Mouse (Mus musculus): ENCODE results near the gene Plekhn1. TPM values are rescaled to one million over a fixed set of nuclear protein-coding genes. Genes with fewer than 3 reads are reported as not detected.

The Plekhn1 gene
- 1 to 10 TPM; 8.5 to 9.2 TPM for total RNA-seq (2021)

DNA sequence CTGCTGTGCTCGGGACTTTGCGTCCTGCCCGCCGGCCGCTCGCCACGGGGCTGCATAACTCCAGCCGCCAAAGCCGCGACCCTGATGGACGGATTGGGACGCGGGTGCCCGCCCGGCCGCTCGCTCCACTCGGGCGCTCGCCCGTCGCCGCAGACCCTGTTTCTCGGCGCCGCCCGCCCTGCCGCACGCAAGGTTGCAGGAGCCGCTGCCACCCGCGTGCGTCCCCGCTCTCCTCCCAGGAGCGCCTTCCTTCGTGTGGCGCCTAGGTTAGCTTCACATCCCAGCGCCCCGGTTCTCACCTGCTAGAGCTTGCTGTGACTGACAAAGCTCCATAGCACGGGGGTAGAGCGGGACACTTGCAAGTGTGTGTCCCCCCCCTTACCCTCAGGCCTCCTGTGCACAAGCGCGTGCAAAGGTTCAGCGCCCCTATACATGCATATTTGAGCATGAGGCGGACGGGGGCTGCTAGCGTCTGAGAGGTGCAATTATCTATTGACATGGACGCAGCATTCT, at the start of gene Plekhn1:
Gene Plekhn1 (minus strand): TSS at position 157 of the 513 bp plus-strand sequence.
- DNase-seq: peak; percentile 80 to 82
- intact Hi-C loops (cut with DNase I): loop anchor here (2.0 kb wide), 1 partner anchor 124 kb away; no protein-coding TSS in a partner anchor

DNA sequence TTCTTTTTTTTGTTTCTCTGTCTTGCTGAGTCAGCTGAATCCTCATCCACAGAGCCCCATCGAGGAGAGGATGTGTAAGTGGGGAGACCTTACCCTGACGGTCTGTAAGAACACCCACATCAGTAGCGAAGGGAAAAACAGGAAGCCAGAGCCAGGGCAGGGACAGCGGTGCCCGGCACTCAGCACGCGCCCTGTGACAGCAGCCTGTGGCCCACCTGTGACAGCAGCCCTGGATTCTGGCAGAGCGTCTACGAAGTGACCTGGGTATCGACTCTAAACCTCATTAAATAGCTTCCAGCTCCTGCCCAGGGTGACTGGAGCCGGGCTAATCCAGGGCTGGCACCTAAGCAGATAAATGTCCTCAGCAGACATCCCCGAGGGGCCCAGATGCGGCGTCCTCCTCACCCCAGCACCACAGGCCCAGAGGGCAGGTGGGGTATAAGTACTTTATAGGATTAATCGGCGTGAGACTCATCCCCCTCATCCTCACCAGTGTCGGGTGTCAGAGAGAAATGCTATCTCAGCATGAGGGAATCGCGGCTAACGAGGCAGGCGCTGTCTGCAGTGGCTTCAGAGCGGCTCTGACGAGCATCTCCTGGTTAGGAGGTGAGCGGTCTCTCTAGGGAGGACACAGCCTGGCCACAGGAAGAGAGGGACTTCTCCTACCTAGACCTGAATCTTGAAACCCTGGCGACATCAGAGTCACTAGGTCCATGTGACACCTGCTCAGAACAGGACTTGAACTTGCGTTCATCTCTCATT, 20.6 kb upstream of the Plekhn1 start, which contains the start of gene Samd11:
Gene Samd11 (minus strand): TSS at position 580 of the 762 bp plus-strand sequence.
- no peak for DNase-seq
- intact Hi-C loops (cut with DNase I): no loop called here

DNA sequence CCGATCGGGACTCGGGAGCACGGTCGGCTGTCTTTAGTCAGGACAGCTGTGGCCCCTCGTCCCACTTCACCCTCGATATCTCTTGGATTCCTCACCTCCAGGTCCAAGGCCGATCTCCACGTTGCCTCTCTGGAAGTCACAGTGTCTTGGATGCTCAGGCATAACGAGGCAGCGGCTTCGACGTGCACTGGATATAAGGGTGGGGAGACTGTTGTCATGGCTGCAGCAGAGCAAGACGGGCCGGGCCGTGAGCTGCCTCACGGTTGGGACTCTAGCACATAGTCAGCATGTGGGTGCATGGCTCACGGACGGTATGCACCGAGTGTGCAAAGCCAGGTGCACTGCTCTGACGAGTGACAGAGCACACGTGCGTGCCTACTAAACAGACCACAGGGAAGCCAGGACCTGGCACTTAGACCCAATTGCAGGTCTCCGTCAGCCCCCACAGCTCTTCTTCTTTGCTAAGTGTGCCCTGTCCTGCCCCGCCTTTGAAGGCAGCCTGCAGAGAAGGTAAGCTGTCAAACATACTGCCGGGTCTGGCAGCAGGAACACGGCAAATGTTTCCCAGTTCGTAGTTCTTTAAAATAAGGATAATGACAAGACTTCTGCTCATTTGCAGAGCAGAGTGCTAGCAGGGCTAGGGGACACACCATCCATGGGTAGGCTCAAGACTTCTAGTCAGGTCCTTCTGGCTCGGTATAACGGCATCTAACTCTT, 19.9 kb upstream of the Plekhn1 start:
- intact Hi-C loops (cut with DNase I): no loop called here
- DNase-seq: no peak

DNA sequence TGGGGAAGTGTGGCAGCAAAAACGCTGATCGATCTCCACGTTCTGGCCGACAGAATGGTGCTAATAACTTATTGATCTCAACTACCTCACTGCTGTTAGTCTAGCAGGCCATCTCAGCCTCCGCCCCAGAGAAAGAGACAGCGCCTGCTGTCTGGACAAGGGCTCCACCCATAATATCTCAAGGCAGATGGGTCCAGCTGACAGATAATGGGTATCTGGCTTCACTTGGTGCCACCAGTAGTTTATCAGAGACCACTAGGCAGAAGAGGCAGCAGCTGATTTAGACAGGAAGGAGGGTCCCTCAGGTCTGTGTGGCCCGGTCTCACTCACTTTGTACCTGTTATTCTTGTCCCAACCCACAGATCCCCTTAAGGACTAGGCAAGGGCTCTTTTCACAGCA, 18.4 kb upstream of the Plekhn1 start:
- no peak for DNase-seq
- intact Hi-C loops (cut with DNase I): no loop called here

DNA sequence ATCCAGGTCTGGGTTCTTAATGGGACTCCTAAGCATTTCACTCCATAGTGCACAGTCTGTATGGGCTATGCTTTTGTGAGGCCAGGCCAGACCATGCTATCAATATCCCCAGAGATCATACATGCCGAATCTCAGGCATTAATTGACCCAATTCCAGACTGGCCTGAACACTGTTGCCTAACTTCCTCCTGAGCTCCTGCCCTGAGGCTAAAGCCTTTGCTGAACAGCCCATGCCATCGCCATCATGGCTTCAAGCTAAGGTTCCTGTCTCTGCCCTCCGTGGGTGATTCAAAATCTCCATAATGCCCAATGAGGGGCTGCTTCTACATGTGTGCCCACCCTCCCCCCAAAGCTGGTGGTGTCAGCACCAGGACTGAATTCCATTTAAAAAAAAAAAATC, 18.0 kb upstream of the Plekhn1 start:
- intact Hi-C loops (cut with DNase I): no loop called here

DNA sequence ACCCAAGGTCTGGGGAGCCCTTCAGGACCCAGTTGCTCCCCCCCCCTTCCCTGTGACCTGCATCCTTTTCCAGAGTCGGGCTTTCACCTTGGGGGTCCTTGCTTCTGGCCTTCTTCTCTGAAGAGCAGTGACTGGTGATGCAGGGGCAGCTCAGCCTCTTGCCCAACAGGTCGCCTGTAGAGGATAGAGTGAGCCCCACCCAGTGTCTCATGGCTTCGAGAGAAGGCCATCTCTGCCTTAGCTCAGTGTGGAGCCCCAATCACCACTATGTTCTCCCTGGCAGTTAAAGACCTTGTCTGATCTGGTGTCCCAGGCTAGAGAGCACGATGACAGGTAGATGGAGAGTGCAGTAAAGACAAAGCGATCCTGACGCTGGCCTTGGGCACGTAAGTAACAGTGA, 17.5 kb upstream of the Plekhn1 start:
- no peak for DNase-seq
- intact Hi-C loops (cut with DNase I): no loop called here

More for the DNA sequence above, 18.0 kb upstream of the Plekhn1 start:
- DNase-seq: no peak

DNA sequence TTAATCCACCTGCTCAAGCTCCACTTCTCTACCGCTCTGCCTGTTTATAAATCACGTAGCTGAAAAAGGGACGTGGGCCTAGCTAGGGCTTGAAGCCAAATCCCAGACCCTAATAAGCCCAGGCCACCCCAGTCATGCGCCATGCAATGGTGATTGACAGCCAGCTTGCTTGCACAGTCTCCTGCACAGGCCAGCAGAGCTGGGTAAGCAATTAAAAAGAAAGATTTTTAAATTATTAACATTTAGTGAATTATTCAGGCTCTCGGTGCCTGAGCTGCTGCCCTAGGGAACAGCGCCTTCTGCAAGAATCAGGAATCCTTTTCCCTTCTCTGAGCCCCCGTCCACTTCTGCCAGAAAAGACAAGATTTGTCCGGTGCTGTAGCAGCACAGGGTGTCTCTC, 16.4 kb upstream of the Plekhn1 start:
- no peak for DNase-seq
- intact Hi-C loops (cut with DNase I): no loop called here

DNA sequence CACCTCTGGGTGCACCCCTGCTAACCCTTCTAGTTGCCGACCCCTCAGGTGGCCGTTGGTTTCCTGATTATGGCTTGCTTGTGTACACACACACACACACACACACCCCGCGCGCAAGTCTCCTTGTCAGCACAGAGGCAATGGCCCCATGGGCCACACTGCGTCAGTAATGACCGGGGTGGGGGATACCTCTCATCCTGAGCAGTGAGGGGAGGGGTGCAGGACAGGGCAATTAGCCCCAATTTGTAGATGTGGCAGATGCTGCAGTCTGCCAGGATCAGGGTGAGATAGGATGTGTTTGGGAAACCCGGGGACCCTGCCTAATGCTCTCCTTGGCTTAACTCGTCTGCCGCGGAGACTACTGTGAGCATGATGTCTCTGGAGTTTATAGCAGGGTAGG, 14.9 kb upstream of the Plekhn1 start:
- intact Hi-C loops (cut with DNase I): no loop called here
- DNase-seq: no peak

DNA sequence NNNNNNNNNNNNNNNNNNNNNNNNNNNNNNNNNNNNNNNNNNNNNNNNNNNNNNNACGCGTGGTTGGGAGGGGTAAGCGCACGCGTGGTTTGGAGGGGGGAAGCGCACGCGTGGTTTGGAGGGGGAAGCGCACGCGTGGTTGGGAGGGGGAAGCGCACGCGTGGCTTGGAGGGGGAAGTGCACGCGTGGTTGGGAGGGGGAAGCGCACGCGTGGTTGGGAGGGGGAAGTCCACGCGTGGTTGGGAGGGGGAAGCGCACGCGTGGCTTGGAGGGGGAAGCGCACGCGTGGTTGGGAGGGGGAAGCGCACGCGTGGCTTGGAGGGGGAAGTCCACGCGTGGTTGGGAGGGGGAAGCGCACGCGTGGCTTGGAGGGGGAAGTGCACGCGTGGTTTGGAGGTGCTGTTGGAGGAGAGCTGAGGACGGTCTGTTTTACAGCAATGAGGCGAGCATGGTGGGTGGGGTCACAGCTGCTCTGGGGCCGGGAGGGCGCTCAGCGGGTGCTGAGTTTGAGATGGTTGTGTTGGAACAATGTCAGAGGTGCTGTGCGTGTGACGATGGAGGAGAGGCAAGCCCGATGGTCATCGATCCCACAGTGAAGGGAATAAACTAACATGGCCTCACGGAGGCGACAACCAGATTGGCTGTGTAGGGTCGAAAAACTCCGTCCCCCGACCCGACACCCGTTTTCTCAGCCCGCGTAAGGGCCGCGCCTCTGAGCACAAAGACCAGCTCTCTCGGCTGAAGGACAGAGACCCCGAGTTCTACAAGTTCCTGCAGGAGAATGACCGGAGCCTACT, 2.2 kb upstream of the Plekhn1 start:
- intact Hi-C loops (cut with DNase I): no loop called here
- DNase-seq: no peak

DNA sequence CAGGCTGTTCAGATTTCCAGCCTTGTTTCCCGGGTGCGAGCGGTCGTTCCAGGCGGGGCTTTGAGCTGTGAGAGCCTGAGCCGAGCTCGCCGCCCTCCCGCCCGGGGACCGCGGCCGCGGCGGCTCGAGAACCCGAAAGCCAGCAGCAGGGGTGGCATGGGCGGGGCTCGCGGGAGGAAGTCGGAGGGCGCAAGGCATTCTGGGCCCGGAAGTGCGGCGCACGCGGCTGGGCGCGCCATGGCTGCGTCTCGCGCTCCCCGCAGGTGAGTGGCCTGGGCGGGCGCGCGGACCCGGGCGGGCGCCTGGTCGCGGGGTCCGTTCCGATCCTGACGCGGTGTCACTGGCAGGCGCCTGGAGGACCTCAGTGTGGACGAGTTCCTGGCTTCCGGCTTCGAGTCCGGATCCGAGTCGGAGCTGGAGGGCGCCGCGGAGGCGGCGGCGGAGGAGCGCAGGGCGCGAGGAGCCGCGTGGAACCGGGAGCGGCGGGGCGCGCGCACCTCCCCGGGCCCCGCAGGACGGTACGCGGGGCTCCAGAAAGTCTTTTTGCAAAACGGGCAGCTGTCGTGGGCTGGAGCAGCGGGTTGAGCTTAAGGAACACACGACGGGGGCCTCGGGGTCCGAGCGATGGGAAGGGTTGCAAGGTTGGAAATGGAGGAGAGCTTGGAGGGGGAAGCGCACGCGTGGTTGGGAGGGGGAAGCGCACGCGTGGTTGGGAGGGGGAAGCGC, 1.3 kb upstream of the Plekhn1 start, which contains the start of gene Noc2l:
Gene Noc2l (plus strand): TSS at position 203 of the 726 bp plus-strand sequence.
- intact Hi-C loops (cut with DNase I): loop anchor here (2.0 kb wide), 1 partner anchor 125 kb away; no protein-coding TSS in a partner anchor
- DNase-seq: peak; percentile 92 to 93

DNA sequence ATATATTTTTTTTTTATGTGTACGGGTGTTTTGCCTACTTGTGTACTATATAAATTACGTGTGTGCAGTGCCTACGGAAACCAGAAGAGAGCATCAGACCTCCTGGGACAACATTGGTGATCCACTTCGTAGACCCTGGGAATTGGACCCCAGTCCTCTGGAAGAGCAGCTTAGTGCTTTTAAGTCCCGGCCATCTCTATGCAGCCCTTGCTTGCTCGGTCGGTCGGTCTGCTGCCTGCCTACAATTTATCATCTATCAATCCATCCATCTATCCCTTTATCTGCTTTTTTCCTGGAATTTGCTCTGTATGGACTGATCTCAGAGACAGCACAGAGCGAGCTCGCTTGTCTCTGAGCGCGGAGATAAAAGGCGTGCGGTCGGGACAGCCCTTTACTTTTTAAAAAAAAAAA, 708 bp upstream of the Plekhn1 start:
- intact Hi-C loops (cut with DNase I): loop anchor here (2.0 kb wide), 1 partner anchor 125 kb away; no protein-coding TSS in a partner anchor
- no peak for DNase-seq

DNA sequence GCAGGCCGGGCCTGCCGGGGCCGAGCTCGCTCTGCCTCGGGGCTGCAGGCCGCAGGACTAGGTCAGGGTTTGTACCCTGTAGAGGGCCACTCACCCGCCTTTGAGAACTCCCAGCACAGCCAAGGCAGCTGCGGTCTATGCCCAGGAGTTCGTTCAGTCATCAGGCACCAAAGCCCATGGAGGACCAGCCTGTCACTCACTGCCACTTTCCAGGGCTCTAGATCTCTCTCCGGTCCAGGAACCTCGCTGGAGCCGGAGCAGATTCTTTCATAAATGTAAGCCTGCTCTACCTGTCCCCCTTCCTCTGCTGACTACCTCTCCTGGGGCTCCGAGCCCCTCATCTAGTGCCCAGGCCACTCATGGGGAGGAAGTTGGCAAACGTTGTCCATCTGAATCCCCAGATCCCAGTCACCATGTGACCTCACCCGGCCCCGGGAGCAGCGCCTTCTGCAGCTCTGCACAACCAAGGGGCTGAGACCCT, 596 bp downstream of the Plekhn1 start:
- intact Hi-C loops (cut with DNase I): loop anchor here (2.0 kb wide), 1 partner anchor 123 kb away; no protein-coding TSS in a partner anchor
- peak in 1 of 2 experiments; percentile 34 for DNase-seq

DNA sequence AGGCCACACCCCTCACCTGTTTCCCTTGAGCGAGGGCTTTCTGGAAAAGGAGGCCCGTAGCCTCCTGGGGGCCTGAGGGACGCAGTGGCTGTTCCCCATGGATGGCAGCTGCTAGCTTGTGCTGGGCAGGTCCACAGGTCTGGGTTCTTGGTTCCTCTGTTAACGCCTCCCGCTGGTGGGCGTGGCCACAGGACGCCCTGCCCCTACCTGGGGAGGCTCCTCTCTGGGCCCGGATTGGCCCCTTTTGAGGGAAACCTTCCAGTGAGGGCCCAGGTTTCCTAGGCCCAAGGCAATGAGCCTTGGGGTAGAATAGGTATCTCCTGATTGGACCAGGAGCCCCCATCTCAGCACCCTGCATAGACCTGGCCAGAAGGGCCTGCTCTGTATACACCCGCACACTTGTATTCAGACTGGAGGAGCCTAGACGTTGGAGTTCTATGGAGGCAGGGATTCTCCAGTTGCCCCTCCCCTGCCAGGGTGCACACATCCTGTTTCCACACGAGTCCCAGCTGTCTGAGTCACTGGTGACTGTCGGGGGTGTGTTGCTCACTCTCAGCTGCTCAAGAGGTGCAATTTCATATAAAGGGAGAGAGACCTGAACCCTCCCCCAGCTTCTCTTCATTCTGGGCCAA, 6.1 kb downstream of the Plekhn1 start:
- intact Hi-C loops (cut with DNase I): no loop called here
- DNase-seq: no peak

DNA sequence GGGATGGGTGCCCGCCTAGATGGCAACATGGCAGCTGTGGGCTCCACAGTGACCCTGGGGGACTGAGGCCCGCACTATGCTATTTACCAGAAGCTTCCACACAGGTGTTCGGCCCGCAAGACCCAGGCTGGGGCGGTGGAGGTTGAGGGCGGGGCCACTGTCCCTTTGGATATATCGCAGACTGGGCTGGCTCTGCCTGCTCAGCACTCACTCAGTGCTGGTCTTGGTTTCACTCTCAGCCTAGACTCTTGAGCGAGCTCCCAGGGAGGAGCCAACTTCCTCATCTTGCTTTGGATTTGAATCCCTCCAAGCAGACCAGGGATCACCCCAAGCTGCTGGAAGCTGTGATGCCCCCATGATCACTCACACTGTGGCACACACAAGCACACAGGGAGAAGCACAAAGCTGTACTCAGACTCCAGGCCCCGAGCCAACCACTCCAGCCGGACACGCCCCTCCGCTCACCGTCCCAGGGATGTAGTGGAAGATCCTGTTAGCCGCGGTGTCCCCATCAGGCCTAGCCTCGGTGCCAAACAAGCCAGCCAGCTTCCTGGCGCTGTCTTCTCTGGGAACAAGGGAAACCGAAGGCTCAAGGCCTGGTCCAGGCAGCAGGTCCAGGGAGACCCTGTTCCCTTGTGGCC, 6.8 kb downstream of the Plekhn1 start:
- intact Hi-C loops (cut with DNase I): no loop called here

DNA sequence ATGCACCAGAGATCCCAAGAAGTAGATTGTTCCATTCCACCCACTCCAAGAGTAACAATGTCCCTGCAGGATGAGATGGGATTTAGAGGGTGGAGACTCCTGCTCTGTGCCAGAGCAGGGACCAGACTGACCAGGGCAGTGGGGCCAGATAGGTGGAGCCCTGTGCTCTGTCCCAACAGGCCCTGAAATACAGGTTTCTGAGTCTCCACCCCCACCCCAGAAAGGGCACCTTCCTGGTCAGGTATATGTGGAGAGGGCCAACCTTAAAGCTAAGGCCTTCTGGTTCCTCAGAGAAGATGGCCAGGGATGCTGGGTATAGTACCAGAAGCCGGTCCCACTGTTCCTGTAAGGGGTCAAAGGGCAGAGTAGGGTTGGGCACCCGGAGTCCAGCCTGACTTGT, 10.4 kb downstream of the Plekhn1 start:
- intact Hi-C loops (cut with DNase I): no loop called here
- no peak for DNase-seq

More for the DNA sequence above, 6.8 kb downstream of the Plekhn1 start:
- peak; percentile 65 to 66 for DNase-seq

DNA sequence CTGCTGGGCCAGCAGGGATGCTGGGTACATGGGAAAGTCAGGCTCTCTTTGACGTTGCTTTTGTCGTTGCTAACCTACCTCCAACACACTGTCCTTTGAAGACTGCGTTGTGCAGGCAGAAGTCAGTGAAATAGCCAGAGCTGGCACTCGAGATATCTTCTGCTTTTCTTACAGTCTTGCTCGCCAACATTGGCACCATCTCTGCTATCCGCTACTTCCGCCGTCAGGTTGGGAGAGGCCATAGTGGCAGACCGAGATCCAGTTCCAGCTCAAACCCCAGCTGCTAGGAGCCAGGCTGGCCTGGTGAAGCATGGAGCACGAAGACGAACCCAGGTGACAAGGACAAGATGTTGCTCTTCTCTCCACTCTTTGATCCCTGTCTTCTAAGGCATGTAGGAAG, 14.7 kb downstream of the Plekhn1 start:
- intact Hi-C loops (cut with DNase I): no loop called here

DNA sequence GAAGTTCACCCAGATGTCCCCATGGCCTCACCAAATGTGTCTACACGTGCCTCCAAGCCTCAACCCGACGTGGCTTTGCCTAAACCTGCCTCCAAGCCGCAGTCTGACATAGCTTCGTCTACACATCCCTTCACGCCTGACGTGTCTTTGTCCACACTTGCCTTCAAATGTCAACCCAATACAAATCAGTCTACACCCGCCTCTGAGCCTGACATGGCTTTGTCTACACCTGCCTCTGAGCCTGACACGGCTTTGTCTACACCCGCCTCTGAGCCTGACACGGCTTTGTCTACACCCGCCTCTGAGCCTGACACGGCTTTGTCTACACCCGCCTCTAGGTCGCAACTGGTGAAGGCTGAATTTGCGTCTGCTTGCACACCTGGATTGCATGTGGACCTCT, 16.8 kb downstream of the Plekhn1 start:
- DNase-seq: peak in 1 of 2 experiments; percentile 32
- intact Hi-C loops (cut with DNase I): no loop called here

More for the DNA sequence above, 14.7 kb downstream of the Plekhn1 start:
- DNase-seq: no peak

DNA sequence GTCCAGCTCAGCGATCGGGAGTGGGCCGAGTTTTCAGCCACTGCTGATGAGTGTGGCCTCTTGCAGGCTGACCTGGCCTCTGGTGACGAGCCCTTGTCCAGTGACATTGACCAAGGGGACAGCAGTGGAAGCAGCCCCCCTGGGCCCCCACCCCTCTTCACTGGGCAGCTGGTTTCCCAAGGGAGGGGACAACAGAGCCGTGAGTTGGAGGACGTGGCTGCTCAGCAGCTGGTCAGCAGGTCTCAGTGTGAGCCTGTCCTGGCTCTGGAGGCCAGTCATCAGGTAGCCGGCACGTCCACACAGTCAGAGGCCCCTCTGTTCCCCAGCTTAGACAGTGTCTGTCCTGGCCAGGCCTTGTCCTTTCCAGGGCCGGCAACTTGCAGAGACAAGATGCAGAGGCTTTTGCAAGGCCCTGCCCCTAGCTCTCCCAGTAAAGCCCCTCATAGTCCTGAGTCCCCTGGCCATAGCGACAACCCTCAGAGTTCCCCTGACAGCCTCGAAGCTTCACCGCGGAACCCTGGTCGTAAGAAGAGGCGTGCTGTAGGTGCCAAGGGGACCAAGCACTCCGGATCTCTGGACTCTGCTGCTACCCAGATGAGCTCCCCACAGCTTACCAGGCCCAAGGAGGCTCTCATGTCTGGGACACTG, 17.5 kb downstream of the Plekhn1 start:
- peak; percentile 48 to 53 for DNase-seq
- intact Hi-C loops (cut with DNase I): no loop called here
